Mouse (Mus musculus): ENCODE measurements around the gene Nxph4. TPM values are rescaled to one million over a fixed set of nuclear protein-coding genes. Genes with fewer than 3 reads are reported as not detected.

Nxph4 gene
- polyA plus RNA-seq, 1 experiment from 2014 or later = 0.81 TPM

- WGBS = 2% methylated on average over 24 of the region's 25 CpGs
- Histone ChIP-seq H3K9me3 (ENCODE audit: control insufficient read depth, low read length) (no peaks in the 10 kb centered on the region), H3K27me3 (ENCODE audit: control insufficient read depth, insufficient read depth, low read length) (peaks cover 100% of the 10 kb centered on the region), H3K4me3 (ENCODE audit: control insufficient read depth in 1 of 2, insufficient read depth in 1 of 2, low read depth in 1 of 2, low read length in 2 of 2) (0 out of 4 replicates have a peak overlapping the region, but pooled peaks of 1 of the 2 experiments have one; percentile 3), H3K36me3 (ENCODE audit: control insufficient read depth, insufficient read depth, low read length) (no peaks in the 10 kb centered on the region), H3K4me1 (ENCODE audit: control insufficient read depth in 2 of 2, insufficient read depth in 2 of 2, low read length in 2 of 2) (peaks cover 11 to 28% of the 10 kb centered on the region in 2 experiments), H3K27ac (replicated peaks in 1 of 2; ENCODE audit: control insufficient read depth in 1 of 2, insufficient read depth in 1 of 2, low read depth in 2 of 2, low read length in 2 of 2) (no peak overlapping the region), H3K9ac (ENCODE audit: low read length) (no peak overlapping the region), H3K4me2 (ENCODE audit: low read length) (no peak overlapping the region)
- ATAC-seq (ENCODE audit: insufficient number of reproducible peaks, insufficient read depth, low FRiP score, low read depth) = no peak
Observed at GRCm38 (mm10) chr10:127530945-127531344, 3.4 kb downstream of the Nxph4 start.

- no peaks in the 10 kb centered on the region for H3K9me3 ChIP-seq (ENCODE audit: control insufficient read depth, low read length)
- peaks cover 3 to 14% of the 10 kb centered on the region in 2 experiments for H3K4me1 ChIP-seq (ENCODE audit: control insufficient read depth in 2 of 2, insufficient read depth in 2 of 2, low read length in 2 of 2)
- H3K27ac ChIP-seq (replicated peaks in 1 of 2; ENCODE audit: control insufficient read depth in 1 of 2, insufficient read depth in 1 of 2, low read depth in 2 of 2, low read length in 2 of 2) = no peak overlapping the region
- peaks cover 88% of the 10 kb centered on the region for H3K27me3 ChIP-seq (ENCODE audit: control insufficient read depth, insufficient read depth, low read length)
- H3K9ac ChIP-seq (ENCODE audit: low read length) = no peak overlapping the region
- no peaks in the 10 kb centered on the region for H3K36me3 ChIP-seq (ENCODE audit: control insufficient read depth, insufficient read depth, low read length)
- WGBS = 5% methylated on average over 17 of the region's 17 CpGs
- H3K4me3 ChIP-seq (ENCODE audit: control insufficient read depth in 1 of 2, insufficient read depth in 1 of 2, low read depth in 1 of 2, low read length in 2 of 2) = no peak overlapping the region
- no peak overlapping the region for H3K4me2 ChIP-seq (ENCODE audit: low read length)
- no peak for ATAC-seq (ENCODE audit: insufficient number of reproducible peaks, insufficient read depth, low FRiP score, low read depth)
Observed at GRCm38 (mm10) chr10:127527481-127527880, 6.9 kb downstream of the Nxph4 start.

- H3K9ac ChIP-seq (ENCODE audit: low read length) = no peak overlapping the region
- H3K36me3 ChIP-seq (ENCODE audit: control insufficient read depth, insufficient read depth, low read length) = no peaks in the 10 kb centered on the region
- H3K9me3 ChIP-seq (ENCODE audit: control insufficient read depth, low read length) = no peaks in the 10 kb centered on the region
- WGBS = under 1% methylated on average over 26 of the region's 26 CpGs
- H3K4me1 ChIP-seq (ENCODE audit: control insufficient read depth in 2 of 2, insufficient read depth in 2 of 2, low read length in 2 of 2) = peaks cover 6 to 16% of the 10 kb centered on the region in 2 experiments
- H3K4me2 ChIP-seq (ENCODE audit: low read length) = peak overlapping the region; percentile 61
- no peak overlapping the region for H3K27ac ChIP-seq (replicated peaks in 1 of 2; ENCODE audit: control insufficient read depth in 1 of 2, insufficient read depth in 1 of 2, low read depth in 2 of 2, low read length in 2 of 2)
- ATAC-seq (ENCODE audit: insufficient number of reproducible peaks, insufficient read depth, low FRiP score, low read depth) = no peak
- H3K4me3 ChIP-seq (ENCODE audit: control insufficient read depth in 1 of 2, insufficient read depth in 1 of 2, low read depth in 1 of 2, low read length in 2 of 2) = peak overlapping the region; percentile 30 to 34
- H3K27me3 ChIP-seq (ENCODE audit: control insufficient read depth, insufficient read depth, low read length) = peaks cover 80% of the 10 kb centered on the region
Observed at GRCm38 (mm10) chr10:127526681-127527080, 7.7 kb downstream of the Nxph4 start.

GRCm38 (mm10) chr10:127526048-127526447 lies 8.3 kb downstream of the Nxph4 start:
- H3K4me2 ChIP-seq (ENCODE audit: low read length) = peak overlapping the region; percentile 61
- H3K4me1 ChIP-seq (ENCODE audit: control insufficient read depth in 2 of 2, insufficient read depth in 2 of 2, low read length in 2 of 2) = peaks cover 10 to 22% of the 10 kb centered on the region in 2 experiments
- peak overlapping the region in 1 of 2 experiments; percentile 34; a peak in 3 of 4 replicates for H3K4me3 ChIP-seq (ENCODE audit: control insufficient read depth in 1 of 2, insufficient read depth in 1 of 2, low read depth in 1 of 2, low read length in 2 of 2)
- ATAC-seq (ENCODE audit: insufficient number of reproducible peaks, insufficient read depth, low FRiP score, low read depth) = no peak
- H3K9ac ChIP-seq (ENCODE audit: low read length) = no peak overlapping the region
- no peaks in the 10 kb centered on the region for H3K9me3 ChIP-seq (ENCODE audit: control insufficient read depth, low read length)
- H3K36me3 ChIP-seq (ENCODE audit: control insufficient read depth, insufficient read depth, low read length) = no peaks in the 10 kb centered on the region
- H3K27me3 ChIP-seq (ENCODE audit: control insufficient read depth, insufficient read depth, low read length) = peaks cover 74% of the 10 kb centered on the region
- WGBS = 1% methylated on average over 26 of the region's 26 CpGs
- no peak overlapping the region for H3K27ac ChIP-seq (replicated peaks in 1 of 2; ENCODE audit: control insufficient read depth in 1 of 2, insufficient read depth in 1 of 2, low read depth in 2 of 2, low read length in 2 of 2)

- H3K9ac ChIP-seq (ENCODE audit: low read length) = no peak overlapping the region
- no peak overlapping the region for H3K27ac ChIP-seq (replicated peaks in 1 of 2; ENCODE audit: control insufficient read depth in 1 of 2, insufficient read depth in 1 of 2, low read depth in 2 of 2, low read length in 2 of 2)
- no peaks in the 10 kb centered on the region for H3K9me3 ChIP-seq (ENCODE audit: control insufficient read depth, low read length)
- no peak overlapping the region for H3K4me3 ChIP-seq (ENCODE audit: control insufficient read depth in 1 of 2, insufficient read depth in 1 of 2, low read depth in 1 of 2, low read length in 2 of 2)
- 4% methylated on average over 19 of the region's 23 CpGs for WGBS
- ATAC-seq (ENCODE audit: insufficient number of reproducible peaks, insufficient read depth, low FRiP score, low read depth) = no peak
- peaks cover 10 to 23% of the 10 kb centered on the region in 2 experiments for H3K4me1 ChIP-seq (ENCODE audit: control insufficient read depth in 2 of 2, insufficient read depth in 2 of 2, low read length in 2 of 2)
- no peak overlapping the region for H3K4me2 ChIP-seq (ENCODE audit: low read length)
- peaks cover 12% of the 10 kb centered on the region for H3K36me3 ChIP-seq (ENCODE audit: control insufficient read depth, insufficient read depth, low read length)
- H3K27me3 ChIP-seq (ENCODE audit: control insufficient read depth, insufficient read depth, low read length) = peaks cover 61% of the 10 kb centered on the region
Observed at GRCm38 (mm10) chr10:127524646-127525255, 9.6 kb downstream of the Nxph4 start.

GRCm38 (mm10) chr10:127522088-127522581 lies 12.2 kb downstream of the Nxph4 start, which contains the start of gene Shmt2:
TSS of gene Shmt2 (minus strand) at chr10:127522444.
- WGBS = under 1% methylated on average over 21 of the region's 21 CpGs
- H3K9ac ChIP-seq (ENCODE audit: low read length) = peak within 1 kb of the TSS; percentile 83
- H3K27me3 ChIP-seq (ENCODE audit: control insufficient read depth, insufficient read depth, low read length) = peaks cover 35% of the 10 kb centered on the region
- peak; percentile 15; the same call in 1 of the 2 replicates for ATAC-seq (ENCODE audit: insufficient number of reproducible peaks, insufficient read depth, low FRiP score, low read depth)
- H3K4me3 ChIP-seq (ENCODE audit: control insufficient read depth in 1 of 2, insufficient read depth in 1 of 2, low read depth in 1 of 2, low read length in 2 of 2) = peak within 1 kb of the TSS; percentile 64 to 72
- peaks cover 36% of the 10 kb centered on the region for H3K36me3 ChIP-seq (ENCODE audit: control insufficient read depth, insufficient read depth, low read length)
- 0 out of 4 replicates have a peak within 1 kb of the TSS, but pooled peaks of 1 of the 2 experiments have one; percentile 24 for H3K27ac ChIP-seq (replicated peaks in 1 of 2; ENCODE audit: control insufficient read depth in 1 of 2, insufficient read depth in 1 of 2, low read depth in 2 of 2, low read length in 2 of 2)
- peaks cover 11 to 23% of the 10 kb centered on the region in 2 experiments for H3K4me1 ChIP-seq (ENCODE audit: control insufficient read depth in 2 of 2, insufficient read depth in 2 of 2, low read length in 2 of 2)
- H3K4me2 ChIP-seq (ENCODE audit: low read length) = peak within 1 kb of the TSS; percentile 97
- no peaks in the 10 kb centered on the region for H3K9me3 ChIP-seq (ENCODE audit: control insufficient read depth, low read length)

- Histone ChIP-seq H3K27ac (replicated peaks in 1 of 2; ENCODE audit: control insufficient read depth in 1 of 2, insufficient read depth in 1 of 2, low read depth in 2 of 2, low read length in 2 of 2) (0 out of 4 replicates have a peak overlapping the region, but pooled peaks of 1 of the 2 experiments have one; percentile 24), H3K4me2 (ENCODE audit: low read length) (peak overlapping the region; percentile 97), H3K27me3 (ENCODE audit: control insufficient read depth, insufficient read depth, low read length) (peaks cover 30% of the 10 kb centered on the region)
Observed at GRCm38 (mm10) chr10:127521611-127522080, 12.7 kb downstream of the Nxph4 start.

More at GRCm38 (mm10) chr10:127521611-127522080, 12.7 kb downstream of the Nxph4 start:
- no peak for ATAC-seq (ENCODE audit: insufficient number of reproducible peaks, insufficient read depth, low FRiP score, low read depth)
- H3K4me1 ChIP-seq (ENCODE audit: control insufficient read depth in 2 of 2, insufficient read depth in 2 of 2, low read length in 2 of 2) = peaks cover 16 to 25% of the 10 kb centered on the region in 2 experiments
- H3K9me3 ChIP-seq (ENCODE audit: control insufficient read depth, low read length) = no peaks in the 10 kb centered on the region
- peak overlapping the region; percentile 83 for H3K9ac ChIP-seq (ENCODE audit: low read length)
- H3K4me3 ChIP-seq (ENCODE audit: control insufficient read depth in 1 of 2, insufficient read depth in 1 of 2, low read depth in 1 of 2, low read length in 2 of 2) = peak overlapping the region; percentile 64 to 72
- H3K36me3 ChIP-seq (ENCODE audit: control insufficient read depth, insufficient read depth, low read length) = peaks cover 36% of the 10 kb centered on the region
- 8% methylated on average over 12 of the region's 12 CpGs for WGBS

All from heart, embryonic 14.5 days (tissue).